Mouse (Mus musculus) cerebellum, postnatal 14 days (tissue): ENCODE measurements around the gene Pip5k1b.

Source experiments
- DNase-seq, 2 experiments: peaks; one replicate each; pipeline ENCODE4 v3.0.0; 2021; ENCODE audit warnings: mixed read lengths in 2 of 2

The Pip5k1b gene

GRCm38 (mm10) chr19:24284187-24284586 lies 271.5 kb downstream of the Pip5k1b start:
- peak; percentile 50 to 55 for DNase-seq

GRCm38 (mm10) chr19:24281288-24281980 lies 274.2 kb downstream of the Pip5k1b start:
- no peak for DNase-seq

GRCm38 (mm10) chr19:24280601-24281228 lies 275.0 kb downstream of the Pip5k1b start, which contains the start of gene Fxn:
TSS of gene Fxn (minus strand) at chr19:24280605.
- peak in 1 of 2 experiments; percentile 35 for DNase-seq

- peak; percentile 90 to 92 for DNase-seq
These were observed 275.7 kb downstream of the Pip5k1b start for GRCm38 (mm10) chr19:24279706-24280600.

GRCm38 (mm10) chr19:24278859-24279258 lies 276.8 kb downstream of the Pip5k1b start:
- no peak for DNase-seq

- no peak for DNase-seq
These were observed 281.4 kb downstream of the Pip5k1b start for GRCm38 (mm10) chr19:24274281-24274680.

GRCm38 (mm10) chr19:24271746-24272426 lies 283.8 kb downstream of the Pip5k1b start:
- DNase-seq: peak; percentile 87 to 91

GRCm38 (mm10) chr19:24271326-24271725 lies 284.3 kb downstream of the Pip5k1b start:
- peak; percentile 20 to 30 for DNase-seq

- no peak for DNase-seq
These were observed 287.1 kb downstream of the Pip5k1b start for GRCm38 (mm10) chr19:24268531-24268930.

- DNase-seq: no peak
These were observed 289.4 kb downstream of the Pip5k1b start for GRCm38 (mm10) chr19:24266046-24266830.

- DNase-seq: peak; percentile 85 to 92
These were observed 290.7 kb downstream of the Pip5k1b start for GRCm38 (mm10) chr19:24264991-24265390.

- no peak for DNase-seq
These were observed 292.9 kb downstream of the Pip5k1b start for GRCm38 (mm10) chr19:24262736-24263135.

- no peak for DNase-seq
These were observed 296.0 kb downstream of the Pip5k1b start for GRCm38 (mm10) chr19:24259390-24260351.

GRCm38 (mm10) chr19:24258368-24258767 lies 297.3 kb downstream of the Pip5k1b start:
- no peak for DNase-seq

- no peak for DNase-seq
These were observed 297.7 kb downstream of the Pip5k1b start for GRCm38 (mm10) chr19:24257962-24258361.

- DNase-seq: no peak
These were observed 301.9 kb downstream of the Pip5k1b start for GRCm38 (mm10) chr19:24253657-24254260.

- no peak for DNase-seq
These were observed 303.8 kb downstream of the Pip5k1b start for GRCm38 (mm10) chr19:24251869-24252268.
